Mouse (Mus musculus) limb, embryonic 15.5 days (tissue): ENCODE data around the gene Nrip1. TPM values are rescaled to one million over a fixed set of nuclear protein-coding genes. Genes with fewer than 3 reads are reported as not detected.

ENCODE experiments used
- ATAC-seq: fragments of 200-750 bp; cut with Nextera tagmentation; 2 replicates; pipeline ENCODE4 v1.8.0; 2017; ENCODE audit warnings: low read depth, moderate TSS enrichment; ENCODE audit not compliant: insufficient number of reproducible peaks, low FRiP score, low TSS enrichment
- H3K27ac ChIP-seq: fragments of 300-500 bp; sonication (generic); 2 replicates; pipeline ENCODE4 v1.5.1; 2015; ENCODE audit warnings: moderate library complexity, mild to moderate bottlenecking, inconsistent platforms
- H3K27me3 ChIP-seq: fragments of 300-500 bp; sonication (generic); 2 replicates; pipeline ENCODE4 v1.6.1; 2015; ENCODE audit warnings: inconsistent platforms
- H3K36me3 ChIP-seq: fragments of 300-500 bp; sonication (generic); 2 replicates; pipeline ENCODE4 v1.6.1; 2015; ENCODE audit warnings: inconsistent platforms
- H3K4me1 ChIP-seq: fragments of 300-500 bp; sonication (generic); 2 replicates; pipeline ENCODE4 v1.6.1; 2015; ENCODE audit warnings: inconsistent platforms
- H3K4me2 ChIP-seq: fragments of 300-500 bp; sonication (generic); 2 replicates; pipeline ENCODE4 v1.6.1; 2015; ENCODE audit warnings: mild to moderate bottlenecking, inconsistent platforms
- H3K4me3 ChIP-seq: fragments of 300-500 bp; sonication (generic); 2 replicates; pipeline ENCODE4 v1.5.1; 2015; ENCODE audit warnings: mild to moderate bottlenecking, inconsistent platforms
- H3K9ac ChIP-seq: fragments of 300-500 bp; sonication (generic); 2 replicates; pipeline ENCODE4 v1.6.1; 2015; ENCODE audit warnings: inconsistent platforms
- H3K9me3 ChIP-seq: fragments of 300-500 bp; sonication (generic); 2 replicates; pipeline ENCODE4 v1.6.1; 2016; ENCODE audit warnings: inconsistent platforms
- WGBS: fragments of 180-500 bp; shearing (Covaris S2); methylation state at CpG from one replicate; pipeline ENCODE4 v1.1.7; 2015; 5-methylcytosine and 5-hydroxymethylcytosine counted together
- polyA plus RNA-seq: library from polyadenylated mRNA; unstranded; fragments of >200 nt; fragmentation: Nextera tagmentation; extraction: Ambion mirVana; gene quantifications from 2 replicates; pipeline ENCODE4 v1.2.1, GENCODE M21; 2015

Nrip1 gene
- polyA plus RNA-seq, 1 experiment from 2014 or later = 36.4 TPM

DNA sequence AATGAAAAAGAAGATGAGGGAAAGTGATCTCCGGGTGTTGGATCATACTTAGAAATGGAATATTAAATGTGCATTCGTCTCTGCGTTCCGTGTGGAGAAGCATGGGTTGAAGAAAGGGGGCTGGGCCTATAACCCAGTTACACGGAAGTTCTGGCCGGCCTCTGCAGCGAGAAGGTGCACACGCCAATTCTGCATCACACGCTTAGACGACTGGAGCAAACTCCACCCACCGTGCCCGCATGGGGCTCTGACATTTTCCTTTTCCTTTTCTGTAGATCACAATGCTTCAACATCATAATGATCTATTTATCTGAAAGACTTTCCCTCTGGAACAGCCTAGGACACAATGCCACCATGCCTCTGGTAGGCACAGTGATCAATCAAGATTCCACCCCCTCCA, 16.5 kb downstream of the Nrip1 start:
- Histone ChIP-seq H3K9me3 (no peaks in the 10 kb centered on the region), H3K27ac (no peak overlapping the region), H3K36me3 (peaks cover 2% of the 10 kb centered on the region; the same call in 1 of the 2 replicates), H3K4me2 (no peak overlapping the region), H3K9ac (no peak overlapping the region), H3K27me3 (no peaks in the 10 kb centered on the region), H3K4me3 (no peak overlapping the region), H3K4me1 (0 out of 2 replicates have a peak, but pooled peaks cover 7% of the 10 kb centered on the region)
- WGBS = 88% methylated on average over 12 of the region's 12 CpGs
- ATAC-seq = no peak

- Histone ChIP-seq H3K4me1 (0 out of 2 replicates have a peak, but pooled peaks cover 7% of the 10 kb centered on the region), H3K36me3 (peaks cover 8% of the 10 kb centered on the region; the same call in 1 of the 2 replicates), H3K27me3 (no peaks in the 10 kb centered on the region), H3K4me3 (no peak overlapping the region), H3K4me2 (no peak overlapping the region), H3K27ac (no peak overlapping the region), H3K9me3 (no peaks in the 10 kb centered on the region), H3K9ac (no peak overlapping the region)
- no peak for ATAC-seq
- 90% methylated on average over 14 of the region's 14 CpGs for WGBS
These were observed 17.6 kb downstream of the Nrip1 start for GRCm38 (mm10) chr16:76355947-76356550.

DNA sequence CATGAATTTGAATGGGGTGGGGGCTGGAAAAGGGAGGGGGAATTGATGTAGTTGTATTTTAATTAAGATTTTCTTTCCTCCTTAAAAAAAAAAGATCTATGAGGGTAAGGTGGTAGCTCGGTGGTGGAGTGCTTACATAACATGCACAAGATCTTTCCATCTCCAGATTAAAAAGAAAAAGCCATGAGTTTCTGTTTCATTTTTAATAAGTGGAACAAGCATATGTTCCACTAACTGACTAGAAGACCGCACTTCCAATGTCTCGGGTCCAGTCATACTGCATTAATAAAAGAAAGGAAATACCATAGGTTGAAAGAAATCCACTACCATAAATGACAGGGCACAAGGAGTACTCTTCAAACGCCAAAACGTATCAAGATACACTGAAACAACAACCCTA, 18.4 kb downstream of the Nrip1 start:
- Histone ChIP-seq H3K9me3 (no peaks in the 10 kb centered on the region), H3K27me3 (no peaks in the 10 kb centered on the region), H3K4me2 (no peak overlapping the region), H3K4me1 (0 out of 2 replicates have a peak, but pooled peaks cover 7% of the 10 kb centered on the region), H3K36me3 (peaks cover 8% of the 10 kb centered on the region; the same call in 1 of the 2 replicates), H3K9ac (no peak overlapping the region), H3K4me3 (no peak overlapping the region), H3K27ac (no peak overlapping the region)
- 43% methylated on average over 5 of the region's 5 CpGs for WGBS
- no peak for ATAC-seq

GRCm38 (mm10) chr16:76354841-76355240, 18.8 kb downstream of the Nrip1 start:
- peaks cover 8% of the 10 kb centered on the region; the same call in 1 of the 2 replicates for H3K36me3 ChIP-seq
- no peak overlapping the region for H3K27ac ChIP-seq
- no peaks in the 10 kb centered on the region for H3K9me3 ChIP-seq
- no peak overlapping the region for H3K4me3 ChIP-seq
- no peak for ATAC-seq
- H3K4me2 ChIP-seq = no peak overlapping the region
- 0 out of 2 replicates have a peak, but pooled peaks cover 7% of the 10 kb centered on the region for H3K4me1 ChIP-seq
- H3K9ac ChIP-seq = no peak overlapping the region
- H3K27me3 ChIP-seq = no peaks in the 10 kb centered on the region
- WGBS = 64% methylated on average over 3 of the region's 3 CpGs

GRCm38 (mm10) chr16:76354289-76354688, 19.3 kb downstream of the Nrip1 start:
- WGBS = 85% methylated on average over 7 of the region's 7 CpGs
- no peaks in the 10 kb centered on the region for H3K9me3 ChIP-seq
- H3K4me1 ChIP-seq = 0 out of 2 replicates have a peak, but pooled peaks cover 7% of the 10 kb centered on the region
- H3K9ac ChIP-seq = no peak overlapping the region
- H3K27ac ChIP-seq = no peak overlapping the region
- no peak overlapping the region for H3K4me2 ChIP-seq
- H3K4me3 ChIP-seq = no peak overlapping the region
- no peak for ATAC-seq
- no peaks in the 10 kb centered on the region for H3K27me3 ChIP-seq
- peaks cover 12% of the 10 kb centered on the region; the same call in 1 of the 2 replicates for H3K36me3 ChIP-seq

GRCm38 (mm10) chr16:76350922-76351321, 22.7 kb downstream of the Nrip1 start:
- 80% methylated on average over 8 of the region's 8 CpGs for WGBS
- no peaks in the 10 kb centered on the region for H3K27me3 ChIP-seq
- no peak for ATAC-seq

DNA sequence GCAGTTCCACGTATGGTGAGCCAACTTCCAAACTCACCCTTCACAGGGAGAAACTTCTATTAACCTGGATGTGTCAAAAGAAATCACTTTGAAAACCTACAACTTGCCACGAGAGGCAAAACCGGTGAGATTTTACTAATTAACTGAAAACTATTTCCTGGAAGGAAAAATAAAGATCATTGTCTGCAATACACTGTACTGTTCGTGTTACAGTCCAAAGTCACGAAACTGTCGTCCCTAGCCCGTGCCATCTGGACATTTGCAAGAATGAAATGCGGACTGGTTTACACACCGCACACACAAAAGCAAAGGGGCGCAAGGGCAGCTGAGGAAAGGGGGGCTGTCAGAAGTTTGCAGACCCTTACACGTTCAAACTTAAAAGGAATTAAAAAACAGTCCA, 24.6 kb downstream of the Nrip1 start:
- no peak overlapping the region for H3K4me3 ChIP-seq
- H3K9me3 ChIP-seq = no peaks in the 10 kb centered on the region
- peaks cover 26% of the 10 kb centered on the region for H3K36me3 ChIP-seq
- WGBS = 74% methylated on average over 11 of the region's 11 CpGs
- no peak overlapping the region for H3K27ac ChIP-seq
- no peaks in the 10 kb centered on the region for H3K4me1 ChIP-seq
- no peak overlapping the region for H3K4me2 ChIP-seq
- no peaks in the 10 kb centered on the region for H3K27me3 ChIP-seq
- H3K9ac ChIP-seq = no peak overlapping the region
- ATAC-seq = no peak

More at GRCm38 (mm10) chr16:76350922-76351321, 22.7 kb downstream of the Nrip1 start:
- no peak overlapping the region for H3K27ac ChIP-seq
- no peak overlapping the region for H3K4me2 ChIP-seq
- H3K4me1 ChIP-seq = 0 out of 2 replicates have a peak, but pooled peaks cover 2% of the 10 kb centered on the region
- H3K9ac ChIP-seq = no peak overlapping the region
- no peak overlapping the region for H3K4me3 ChIP-seq
- peaks cover 18% of the 10 kb centered on the region for H3K36me3 ChIP-seq
- no peaks in the 10 kb centered on the region for H3K9me3 ChIP-seq

- no peaks in the 10 kb centered on the region for H3K4me1 ChIP-seq
- peaks cover 32% of the 10 kb centered on the region for H3K36me3 ChIP-seq
- no peak overlapping the region for H3K4me2 ChIP-seq
- H3K27ac ChIP-seq = no peak overlapping the region
- H3K4me3 ChIP-seq = no peak overlapping the region
- no peaks in the 10 kb centered on the region for H3K27me3 ChIP-seq
- no peak for ATAC-seq
- H3K9ac ChIP-seq = no peak overlapping the region
- H3K9me3 ChIP-seq = no peaks in the 10 kb centered on the region
- WGBS = 90% methylated on average over 13 of the region's 13 CpGs
These were observed 25.8 kb downstream of the Nrip1 start for GRCm38 (mm10) chr16:76347719-76348421.

DNA sequence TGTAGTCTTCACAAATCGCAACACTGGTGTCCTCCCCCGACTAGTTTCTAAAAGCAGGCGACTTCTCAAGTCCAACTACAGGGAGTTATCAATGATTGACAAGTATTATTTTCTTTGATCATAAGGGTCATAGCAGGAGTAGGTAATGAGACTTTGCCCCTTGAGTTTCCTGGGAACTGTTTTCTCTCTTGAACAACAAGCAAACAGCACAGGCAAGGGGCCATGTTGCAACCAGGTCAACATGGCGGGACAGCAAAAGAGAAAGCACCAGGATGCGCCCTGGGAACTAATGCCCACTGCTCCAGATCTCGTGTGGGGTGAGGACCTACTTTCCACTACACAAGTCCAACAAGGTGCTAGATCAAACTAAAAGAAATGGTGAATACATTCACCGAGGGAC, 27.3 kb downstream of the Nrip1 start:
- no peak overlapping the region for H3K9ac ChIP-seq
- H3K9me3 ChIP-seq = no peaks in the 10 kb centered on the region
- H3K27ac ChIP-seq = no peak overlapping the region
- no peak overlapping the region for H3K4me2 ChIP-seq
- H3K4me3 ChIP-seq = no peak overlapping the region
- H3K27me3 ChIP-seq = no peaks in the 10 kb centered on the region
- 93% methylated on average over 7 of the region's 7 CpGs for WGBS
- H3K36me3 ChIP-seq = peaks cover 24% of the 10 kb centered on the region
- H3K4me1 ChIP-seq = no peaks in the 10 kb centered on the region
- no peak for ATAC-seq

DNA sequence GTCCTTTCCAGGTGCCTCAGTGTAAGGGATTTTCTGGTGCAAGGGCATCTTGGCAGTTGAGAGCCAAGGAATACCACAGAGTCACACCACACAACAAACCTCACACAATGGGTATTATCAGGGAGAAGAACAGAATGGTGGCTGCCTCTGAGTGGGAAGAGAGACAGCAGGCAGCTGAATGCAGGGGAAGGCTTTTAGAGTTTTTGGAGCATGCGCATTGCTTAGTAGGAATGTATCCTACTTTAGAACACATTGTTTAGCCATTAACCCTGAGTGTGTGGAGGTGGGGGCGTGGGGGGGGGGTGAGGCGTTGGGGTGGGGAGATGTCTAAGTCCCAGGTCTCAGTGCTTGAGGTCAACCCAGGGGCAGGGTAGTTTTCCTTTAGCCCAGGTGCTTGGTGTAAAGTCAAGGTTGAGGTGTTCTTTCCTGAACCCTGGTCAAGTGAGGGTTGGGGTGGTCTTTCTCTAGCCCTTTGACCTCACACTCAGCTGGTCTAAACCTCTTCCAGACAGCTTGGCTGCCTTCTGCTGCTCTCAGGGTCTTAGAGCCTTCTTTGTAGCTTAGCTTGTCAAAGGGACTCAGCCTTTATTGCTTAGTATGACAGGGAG, 28.8 kb downstream of the Nrip1 start:
- 83% methylated on average over 3 of the region's 3 CpGs for WGBS
- Histone ChIP-seq H3K4me2 (no peak overlapping the region), H3K27me3 (no peaks in the 10 kb centered on the region), H3K36me3 (peaks cover 24% of the 10 kb centered on the region), H3K9me3 (no peaks in the 10 kb centered on the region), H3K27ac (no peak overlapping the region), H3K4me3 (no peak overlapping the region), H3K4me1 (no peaks in the 10 kb centered on the region), H3K9ac (no peak overlapping the region)
- ATAC-seq = no peak

DNA sequence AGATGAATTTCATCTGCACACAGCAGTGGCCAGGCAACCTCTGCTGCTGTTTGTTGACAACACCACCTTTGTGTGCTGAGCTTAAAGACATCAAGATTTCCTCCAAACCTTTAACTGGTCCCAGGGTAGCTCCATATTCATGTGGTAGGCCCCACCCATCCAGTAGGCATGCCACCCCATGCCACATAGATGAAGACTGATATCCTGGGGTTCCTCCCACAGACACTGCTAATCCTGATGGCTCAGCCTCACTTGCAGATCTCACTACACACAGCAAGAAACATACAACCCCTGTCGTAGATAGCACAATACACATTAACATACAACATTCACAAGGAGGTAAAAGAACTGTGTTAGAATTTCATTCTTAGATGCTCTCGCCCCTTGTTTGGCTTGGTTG, 29.6 kb downstream of the Nrip1 start:
- Histone ChIP-seq H3K27me3 (no peaks in the 10 kb centered on the region), H3K4me3 (no peak overlapping the region), H3K4me1 (no peaks in the 10 kb centered on the region), H3K36me3 (peaks cover 20% of the 10 kb centered on the region), H3K4me2 (no peak overlapping the region), H3K27ac (no peak overlapping the region), H3K9ac (no peak overlapping the region), H3K9me3 (no peaks in the 10 kb centered on the region)
- WGBS = 90% methylated on average over 2 of the region's 2 CpGs
- ATAC-seq = no peak

GRCm38 (mm10) chr16:76341636-76342035, 32.0 kb downstream of the Nrip1 start:
- 80% methylated on average over 8 of the region's 8 CpGs for WGBS
- no peak overlapping the region for H3K4me2 ChIP-seq

More at GRCm38 (mm10) chr16:76341636-76342035, 32.0 kb downstream of the Nrip1 start:
- Histone ChIP-seq H3K27ac (no peak overlapping the region), H3K9me3 (no peaks in the 10 kb centered on the region), H3K4me1 (no peaks in the 10 kb centered on the region), H3K36me3 (peaks cover 21% of the 10 kb centered on the region), H3K9ac (no peak overlapping the region), H3K4me3 (no peak overlapping the region), H3K27me3 (no peaks in the 10 kb centered on the region)
- ATAC-seq = no peak
